Mouse (Mus musculus): ENCODE measurements around the gene Fchsd2.

GRCm38 (mm10) chr7:101263511-101263910 lies 170.8 kb downstream of the Fchsd2 start:
- TF ChIP-seq CTCF (IDR thresholded peaks at IDR 0.05; ENCODE audit: insufficient read depth, low read length) (no peak), POLR2A (IDR thresholded peaks at IDR 0.05; ENCODE audit: borderline replicate concordance, extremely low read depth, low read depth, low read length) (no peak)
